Mouse (Mus musculus) heart, embryonic 16.5 days (tissue): Measurements from ENCODE around the gene Snx19. TPM values are rescaled to one million over a fixed set of nuclear protein-coding genes. Genes with fewer than 3 reads are reported as not detected.
A peak's percentile ranks its signal among the peaks of the same experiment; 100 is the strongest.

Source experiments
- ATAC-seq: fragments of 200-750 bp; cut with Nextera tagmentation; replicated peaks from 2 replicates; pipeline ENCODE4 v1.8.0; 2017; ENCODE audit warnings: moderate number of reproducible peaks; ENCODE audit not compliant: insufficient read depth, low FRiP score; ENCODE audit errors: extremely low read depth
- H3K27ac ChIP-seq: fragments of 300-500 bp; sonication (generic); 2 replicates; pipeline ENCODE4 v1.5.1; 2014; ENCODE audit warnings: mild to moderate bottlenecking, low read length, control low read depth, moderate library complexity
- H3K27me3 ChIP-seq: fragments of 300-500 bp; sonication (generic); 2 replicates; pipeline ENCODE4 v1.6.1; 2014; ENCODE audit warnings: low read length, mixed read lengths; ENCODE audit not compliant: control insufficient read depth, insufficient read depth
- H3K36me3 ChIP-seq: fragments of 300-500 bp; sonication (generic); 2 replicates; pipeline ENCODE4 v1.6.1; 2014; ENCODE audit not compliant: control insufficient read depth, insufficient read depth
- H3K4me1 ChIP-seq: fragments of 300-500 bp; sonication (generic); 2 replicates; pipeline ENCODE4 v1.6.1; 2014; ENCODE audit warnings: low read length, mixed read lengths; ENCODE audit not compliant: control insufficient read depth, insufficient read depth
- H3K4me2 ChIP-seq: fragments of 300-500 bp; sonication (generic); 2 replicates; pipeline ENCODE4 v1.6.1; 2014; ENCODE audit warnings: low read depth, mild to moderate bottlenecking, control low read depth, low read length
- H3K4me3 ChIP-seq: fragments of 300-500 bp; sonication (generic); 2 replicates; pipeline ENCODE4 v1.5.1; 2014; ENCODE audit warnings: mild to moderate bottlenecking, control low read depth, low read length
- H3K9ac ChIP-seq: fragments of 300-500 bp; sonication (generic); 2 replicates; pipeline ENCODE4 v1.6.1; 2014; ENCODE audit warnings: low read length, control low read depth
- H3K9me3 ChIP-seq: fragments of 300-500 bp; sonication (generic); replicated peaks from 2 replicates; pipeline ENCODE4 v1.6.1; 2016; ENCODE audit warnings: low read length; ENCODE audit not compliant: control insufficient read depth
- WGBS: fragments of 180-500 bp; shearing (Covaris S2); extraction: QIAGEN DNeasy Blood & Tissue Kit; methylation state at CpG from one replicate; pipeline ENCODE4 v1.1.7; 2014; 5-methylcytosine and 5-hydroxymethylcytosine counted together
- polyA plus RNA-seq: library from polyadenylated mRNA; unstranded; fragments of >200 nt; fragmentation: Nextera tagmentation; extraction: Ambion mirVana; gene quantifications from 2 replicates; pipeline ENCODE4 v1.2.1, GENCODE M21; 2015

Snx19 gene
- polyA plus RNA-seq, 1 experiment from 2014 or later: 13.6 TPM

DNA sequence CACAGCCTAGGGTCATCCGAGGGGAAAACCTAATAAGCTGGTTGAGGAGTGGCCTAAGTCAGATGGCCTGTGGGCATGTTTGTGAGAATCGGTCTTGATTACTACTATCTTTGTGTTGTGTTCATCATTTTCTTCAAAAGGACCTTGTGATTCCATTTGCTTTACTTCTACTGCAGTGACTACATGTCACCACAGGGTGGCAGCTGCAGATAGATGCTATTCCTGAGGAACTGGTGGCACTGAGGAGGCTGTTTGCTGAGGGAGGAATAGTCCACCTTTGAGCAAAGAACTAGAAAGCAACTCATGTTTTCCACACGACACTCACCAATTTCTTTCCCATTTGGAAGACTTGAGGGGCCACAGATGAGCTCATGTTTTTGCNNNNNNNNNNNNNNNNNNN is 11.6 kb downstream of the Snx19 start:
- H3K27me3 ChIP-seq: no peaks in the 10 kb centered on the region
- peaks cover 68% of the 10 kb centered on the region for H3K36me3 ChIP-seq
- H3K9ac ChIP-seq: no peak overlapping the region
- H3K27ac ChIP-seq: no peak overlapping the region
- H3K4me1 ChIP-seq: no peaks in the 10 kb centered on the region
- H3K9me3 ChIP-seq: no peaks in the 10 kb centered on the region
- ATAC-seq: no peak
- WGBS: 60% methylated on average over 3 of the region's 3 CpGs
- no peak overlapping the region for H3K4me3 ChIP-seq
- no peak overlapping the region for H3K4me2 ChIP-seq

DNA sequence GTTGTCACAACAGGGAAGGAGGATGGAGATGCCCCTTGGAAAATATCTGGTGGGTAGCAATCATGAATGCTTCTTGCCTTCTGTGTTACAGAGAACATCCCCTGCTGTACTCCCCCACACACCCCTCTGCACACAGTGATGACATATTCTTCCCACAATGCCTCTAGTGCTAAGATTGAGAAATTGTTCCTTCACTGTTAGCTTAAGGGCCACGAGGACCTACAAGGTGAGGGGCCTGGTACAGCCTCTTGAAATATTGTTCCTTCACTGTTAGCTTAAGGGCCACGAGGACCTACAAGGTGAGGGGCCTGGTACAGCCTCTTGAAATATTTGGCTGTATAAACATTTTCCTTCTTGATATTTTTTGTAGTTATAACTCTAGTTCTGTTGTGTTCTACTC is 14.9 kb downstream of the Snx19 start:
- Histone ChIP-seq H3K4me1 (peaks cover 8% of the 10 kb centered on the region), H3K27me3 (no peaks in the 10 kb centered on the region), H3K27ac (no peak overlapping the region), H3K36me3 (peaks cover 51% of the 10 kb centered on the region), H3K4me2 (no peak overlapping the region), H3K4me3 (no peak overlapping the region), H3K9ac (no peak overlapping the region), H3K9me3 (no peaks in the 10 kb centered on the region)
- no peak for ATAC-seq
- WGBS: 77% methylated on average over 2 of the region's 2 CpGs

DNA sequence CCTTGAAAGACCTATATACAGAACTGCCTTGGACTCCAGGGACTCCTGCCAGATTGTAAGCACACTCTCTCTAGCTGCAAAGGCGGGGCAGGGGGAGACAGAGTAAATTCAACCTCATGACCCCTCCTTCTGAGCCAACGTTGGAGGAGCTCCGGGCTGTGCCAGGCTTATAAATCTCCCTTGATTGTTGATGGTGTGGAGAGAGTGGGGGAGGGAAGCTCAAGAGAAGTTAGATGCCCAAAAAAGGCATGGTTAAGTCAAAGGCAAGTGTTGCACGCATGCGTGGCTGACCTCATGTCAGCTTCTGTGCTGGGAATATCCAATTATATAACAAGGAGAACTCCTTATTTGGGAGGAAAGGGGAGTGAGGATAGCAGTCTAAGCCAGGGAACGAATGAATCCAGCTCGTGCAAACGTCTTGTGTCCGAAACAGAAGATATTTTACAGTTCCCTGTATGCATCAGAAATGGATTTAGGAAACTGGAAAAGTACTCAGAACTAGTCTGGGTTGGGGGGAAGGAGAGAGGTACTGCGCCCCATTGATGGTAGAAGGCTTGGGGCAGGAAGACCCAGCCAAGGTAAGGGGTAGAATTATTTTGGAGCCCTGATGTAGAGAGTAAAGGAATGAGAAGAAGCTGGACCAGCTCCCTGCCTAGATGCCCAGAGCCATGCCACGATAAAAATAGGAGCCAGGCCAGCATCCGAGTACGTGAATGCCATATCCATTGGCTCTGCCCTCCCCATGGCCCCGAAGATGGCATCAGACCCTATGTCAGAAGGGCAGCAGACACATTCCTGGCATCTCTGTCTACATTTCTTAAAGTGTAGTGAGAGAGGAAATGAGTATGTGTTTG is 18.6 kb downstream of the Snx19 start:
- Histone ChIP-seq H3K9ac (peak overlapping the region; percentile 7; the same call in 1 of the 2 replicates), H3K9me3 (no peaks in the 10 kb centered on the region), H3K4me2 (peak overlapping the region; percentile 27; the same call in 1 of the 2 replicates), H3K4me1 (peaks cover 8% of the 10 kb centered on the region), H3K4me3 (no peak overlapping the region), H3K27ac (peak overlapping the region; percentile 92), H3K36me3 (peaks cover 36% of the 10 kb centered on the region), H3K27me3 (no peaks in the 10 kb centered on the region)
- ATAC-seq: peak; percentile 91
- WGBS: 45% methylated on average over 14 of the region's 14 CpGs

DNA sequence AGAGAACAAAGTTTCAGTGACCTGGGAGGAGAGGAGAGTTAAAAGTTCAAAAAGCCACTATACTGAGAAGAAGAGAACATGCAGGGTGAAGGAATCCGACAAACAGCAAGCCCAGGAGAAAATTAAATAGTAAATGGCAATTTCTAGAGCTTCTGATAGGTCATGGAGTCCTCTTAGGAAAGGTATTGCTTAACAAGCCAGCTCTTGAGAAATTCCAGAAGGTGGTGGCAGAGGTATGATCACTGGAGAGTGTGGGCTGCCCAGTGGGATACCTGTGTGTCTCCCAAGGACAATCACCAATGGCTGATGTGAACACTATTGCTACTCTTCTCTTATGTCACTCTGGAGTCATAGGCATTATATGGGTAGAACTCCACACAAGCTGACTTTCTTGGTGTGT is 19.2 kb downstream of the Snx19 start:
- Histone ChIP-seq H3K4me1 (peaks cover 8% of the 10 kb centered on the region), H3K4me2 (peak overlapping the region; percentile 27; the same call in 1 of the 2 replicates), H3K27ac (peak overlapping the region; percentile 92), H3K27me3 (no peaks in the 10 kb centered on the region), H3K36me3 (peaks cover 35% of the 10 kb centered on the region), H3K9ac (no peak overlapping the region), H3K9me3 (no peaks in the 10 kb centered on the region), H3K4me3 (no peak overlapping the region)
- ATAC-seq: no peak
- 75% methylated on average over 1 of the region's 1 CpGs for WGBS

DNA sequence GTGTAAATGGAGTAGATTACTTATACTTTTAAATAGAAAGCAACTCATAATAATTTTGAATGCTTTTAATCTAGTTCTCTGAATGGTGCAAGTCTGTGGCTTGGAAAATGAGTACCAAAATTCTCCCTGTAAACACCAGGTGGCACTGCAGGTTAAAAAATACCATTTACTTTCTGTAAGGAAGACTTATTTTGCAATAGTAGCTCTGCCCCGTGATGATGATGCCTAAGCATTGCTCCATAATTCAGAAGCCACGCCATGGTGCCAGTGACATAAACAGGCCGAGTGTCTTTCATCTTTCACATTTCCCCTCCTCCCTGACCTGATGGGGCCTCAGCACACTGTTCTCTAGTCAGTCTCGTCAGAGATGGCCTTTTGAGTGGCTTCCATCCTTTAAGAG is 21.6 kb downstream of the Snx19 start:
- Histone ChIP-seq H3K36me3 (peaks cover 26% of the 10 kb centered on the region), H3K4me2 (no peak overlapping the region), H3K9ac (no peak overlapping the region), H3K27ac (no peak overlapping the region), H3K27me3 (no peaks in the 10 kb centered on the region), H3K4me1 (peaks cover 8% of the 10 kb centered on the region), H3K9me3 (no peaks in the 10 kb centered on the region), H3K4me3 (no peak overlapping the region)
- ATAC-seq: no peak
- 40% methylated on average over 4 of the region's 4 CpGs for WGBS

DNA sequence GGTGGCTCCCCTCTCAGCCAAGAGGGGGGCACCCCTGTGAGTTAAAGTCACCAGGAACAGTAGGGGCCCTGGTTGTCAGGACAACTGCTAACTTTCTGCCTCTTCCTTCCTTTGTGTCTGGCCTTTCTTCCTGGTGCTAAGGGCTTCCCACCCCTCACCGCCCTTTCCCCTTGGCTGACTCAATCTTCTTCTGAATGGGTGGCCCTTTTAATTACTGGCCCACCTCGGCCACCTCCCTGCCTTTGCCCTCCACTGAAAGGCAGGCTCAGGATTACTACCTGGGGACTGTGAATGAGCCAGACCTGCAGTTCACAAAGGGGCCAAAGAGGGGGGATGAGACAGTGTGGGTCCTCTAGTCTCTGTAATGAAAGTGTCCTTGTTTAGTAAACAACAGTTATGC is 23.0 kb downstream of the Snx19 start:
- H3K9ac ChIP-seq: peak overlapping the region; percentile 14; the same call in 1 of the 2 replicates
- ATAC-seq: no peak
- WGBS: 51% methylated on average over 2 of the region's 2 CpGs
- H3K9me3 ChIP-seq: no peaks in the 10 kb centered on the region
- peaks cover 3% of the 10 kb centered on the region; the same call in 1 of the 2 replicates for H3K4me1 ChIP-seq
- peaks cover 20% of the 10 kb centered on the region for H3K36me3 ChIP-seq
- H3K27ac ChIP-seq: no peak overlapping the region
- no peak overlapping the region for H3K4me2 ChIP-seq
- no peaks in the 10 kb centered on the region for H3K27me3 ChIP-seq
- H3K4me3 ChIP-seq: no peak overlapping the region

DNA sequence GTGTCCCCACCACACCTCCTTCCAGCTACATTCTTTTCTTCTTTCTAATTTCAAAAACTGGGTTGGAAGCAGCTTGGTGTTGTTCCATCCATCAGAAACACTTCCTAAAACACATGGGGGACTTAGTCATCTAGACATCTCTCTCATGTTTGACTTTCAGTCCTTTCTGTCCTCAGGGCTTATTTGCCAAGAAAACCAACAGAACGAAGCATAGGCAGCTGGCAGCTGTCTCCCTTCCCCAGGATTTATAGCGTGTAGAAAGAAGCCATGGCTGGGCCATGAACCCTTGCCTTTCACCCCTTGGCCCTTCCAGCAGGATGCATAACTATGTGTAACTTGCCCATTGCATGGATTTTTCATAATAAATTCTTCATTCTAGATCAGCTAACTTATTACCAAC is 23.9 kb downstream of the Snx19 start:
- Histone ChIP-seq H3K9me3 (no peaks in the 10 kb centered on the region), H3K4me2 (no peak overlapping the region), H3K36me3 (peaks cover 20% of the 10 kb centered on the region), H3K9ac (no peak overlapping the region), H3K4me3 (no peak overlapping the region), H3K27ac (no peak overlapping the region), H3K4me1 (0 out of 2 replicates have a peak, but pooled peaks cover 2% of the 10 kb centered on the region), H3K27me3 (no peaks in the 10 kb centered on the region)
- ATAC-seq: no peak
- 83% methylated on average over 2 of the region's 2 CpGs for WGBS

DNA sequence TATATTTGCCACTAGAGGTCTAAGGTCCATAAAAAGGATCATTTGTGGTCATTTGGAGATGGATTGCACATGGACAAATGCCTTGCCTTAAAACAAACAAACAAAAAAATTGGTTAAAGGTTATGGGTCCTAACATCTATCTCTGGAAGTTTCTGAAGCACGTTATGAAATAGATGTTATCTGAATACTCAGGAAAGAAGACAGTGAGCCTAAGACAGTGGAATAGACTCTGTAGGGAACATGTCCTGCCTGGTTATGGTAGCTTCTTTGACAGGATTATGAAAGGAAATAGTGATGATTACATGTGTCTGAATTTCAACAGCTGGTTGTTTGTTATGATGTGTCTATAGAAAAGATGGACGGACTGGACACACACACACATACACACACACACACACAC is 27.6 kb downstream of the Snx19 start:
- ATAC-seq: no peak
- peaks cover 20% of the 10 kb centered on the region for H3K36me3 ChIP-seq
- no peak overlapping the region for H3K4me2 ChIP-seq
- peaks cover 2% of the 10 kb centered on the region for H3K4me1 ChIP-seq
- no peak overlapping the region for H3K27ac ChIP-seq
- H3K27me3 ChIP-seq: no peaks in the 10 kb centered on the region
- no peak overlapping the region for H3K9ac ChIP-seq
- no peaks in the 10 kb centered on the region for H3K9me3 ChIP-seq
- WGBS: 81% methylated on average over 2 of the region's 2 CpGs
- no peak overlapping the region for H3K4me3 ChIP-seq

DNA sequence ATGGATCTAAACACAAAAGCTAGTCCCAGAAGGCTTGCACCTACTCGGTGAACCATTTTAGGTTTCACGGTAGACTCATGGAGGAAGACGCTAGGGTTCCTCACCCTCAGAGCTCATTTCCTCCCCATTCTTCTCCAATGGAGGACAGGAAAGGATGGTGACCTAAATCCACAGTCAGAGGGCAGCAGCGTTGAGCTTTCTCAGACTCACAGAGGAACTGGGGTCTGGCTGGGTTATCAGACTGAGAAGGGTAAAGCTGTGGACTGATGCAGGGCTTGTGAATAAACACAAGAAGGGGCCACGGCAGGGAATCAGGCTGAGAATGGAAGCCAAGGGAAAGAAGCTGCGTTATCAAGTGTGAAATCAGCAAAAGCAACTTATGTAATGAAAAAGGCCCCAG is 29.3 kb downstream of the Snx19 start:
- Histone ChIP-seq H3K4me1 (peaks cover 18% of the 10 kb centered on the region), H3K27ac (no peak overlapping the region), H3K4me2 (no peak overlapping the region), H3K27me3 (no peaks in the 10 kb centered on the region), H3K36me3 (peaks cover 10% of the 10 kb centered on the region), H3K9ac (no peak overlapping the region), H3K4me3 (no peak overlapping the region), H3K9me3 (no peaks in the 10 kb centered on the region)
- 65% methylated on average over 6 of the region's 6 CpGs for WGBS
- peak; percentile 39; the same call in 1 of the 2 replicates for ATAC-seq
